8 mouse cellular contexts compared by ENCODE assay signal in the genomic region with DNA sequence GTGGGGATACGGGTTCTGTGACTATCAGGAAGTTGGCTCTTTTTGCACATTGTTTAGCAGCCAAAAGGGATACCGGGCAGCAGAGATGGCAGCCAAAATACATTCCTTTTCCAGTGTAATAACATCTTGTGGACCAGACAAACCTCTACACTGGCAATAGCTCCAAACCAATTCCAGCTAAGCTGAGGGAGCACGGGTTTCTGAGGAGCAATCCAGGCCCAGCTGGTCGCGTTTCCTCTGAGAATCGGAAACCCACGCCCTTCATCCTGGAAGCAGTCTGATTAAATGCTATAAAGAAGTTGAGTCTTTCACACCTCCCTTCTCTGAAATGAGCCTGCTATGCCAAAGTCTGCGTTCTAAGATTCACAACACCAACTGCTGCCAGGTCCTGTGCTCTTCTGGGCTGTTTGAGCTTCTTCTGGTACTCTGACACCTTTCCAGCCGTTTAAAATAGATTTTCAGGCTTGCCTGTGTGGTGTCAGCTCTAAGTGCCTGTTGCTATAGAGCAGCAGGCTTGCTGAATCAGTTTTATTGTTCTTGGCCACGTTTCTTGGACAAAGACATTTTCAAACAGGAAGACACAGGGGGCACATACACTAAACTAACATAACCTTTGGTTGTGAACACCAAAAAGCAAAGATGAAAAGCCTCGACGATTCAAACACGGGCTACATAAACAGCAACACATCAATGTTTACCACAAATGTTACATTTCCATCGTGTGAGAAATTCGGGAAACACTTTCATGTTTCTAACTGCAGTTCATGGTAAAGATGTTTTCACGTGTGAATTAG.
DNase-seq lines count a peak whose midpoint lies in the region; ATAC-seq lines count a peak whose summit lies in the region.

No protein-coding gene starts in this region.

- H3K9ac ChIP-seq in embryonic facial prominence, embryonic 15.5 days = no peak overlapping the region
- 0 out of 2 replicates have a peak overlapping the region, but pooled peaks have one; percentile 17 for H3K9ac ChIP-seq in heart, embryonic 15.5 days

- no peaks in the 10 kb centered on the region for H3K9me3 ChIP-seq in embryonic facial prominence, embryonic 15.5 days (replicated peaks)
- no peaks in the 10 kb centered on the region; the same call in 1 of the 2 replicates for H3K9me3 ChIP-seq in heart, embryonic 15.5 days (replicated peaks)

- peak; percentile 96 for DNase-seq in heart, adult 11 months
- no peak for DNase-seq in heart, postnatal 25 days (ENCODE audit: low spot score)
- DNase-seq in layer of hippocampus, adult 8-10 months (ENCODE audit: low spot score in 2 of 2) = peak; percentile 35 to 37
- DNase-seq in right cerebral cortex, adult 18-20 months = peak; percentile 75
- no peak for DNase-seq in cerebellum, adult 9-11 months

- no peak overlapping the region for H3K4me3 ChIP-seq in embryonic facial prominence, embryonic 15.5 days (replicated peaks)
- no peak overlapping the region for H3K4me3 ChIP-seq in heart, embryonic 15.5 days

- peaks cover 31% of the 10 kb centered on the region for H3K4me1 ChIP-seq in embryonic facial prominence, embryonic 15.5 days
- peaks cover 46% of the 10 kb centered on the region for H3K4me1 ChIP-seq in heart, embryonic 15.5 days (replicated peaks)

- no peaks in the 10 kb centered on the region for H3K27me3 ChIP-seq in embryonic facial prominence, embryonic 15.5 days
- no peaks in the 10 kb centered on the region for H3K27me3 ChIP-seq in heart, embryonic 15.5 days

- ATAC-seq in embryonic facial prominence, embryonic 15.5 days (ENCODE audit: insufficient number of reproducible peaks, low FRiP score, low TSS enrichment, low read depth) = no peak
- no peak; the same call in 1 of the 2 replicates for ATAC-seq in heart, embryonic 15.5 days (replicated peaks; ENCODE audit: insufficient number of reproducible peaks, insufficient read depth, low FRiP score, low read depth)
- ATAC-seq in granulocyte monocyte progenitor cell, adult 5-6 weeks (replicated peaks; ENCODE audit: poor library complexity, severe bottlenecking) = no peak

- 0 out of 2 replicates have a peak, but pooled peaks cover 7% of the 10 kb centered on the region for H3K36me3 ChIP-seq in embryonic facial prominence, embryonic 15.5 days
- H3K36me3 ChIP-seq in heart, embryonic 15.5 days = peaks cover 8% of the 10 kb centered on the region

- peak overlapping the region; percentile 18 for H3K4me2 ChIP-seq in embryonic facial prominence, embryonic 15.5 days (replicated peaks)
- H3K4me2 ChIP-seq in heart, embryonic 15.5 days = peak overlapping the region; percentile 39; the same call in 1 of the 2 replicates

- WGBS in embryonic facial prominence, embryonic 15.5 days = 33% methylated on average over 16 of the region's 16 CpGs
- 19% methylated on average over 16 of the region's 16 CpGs for WGBS in heart, embryonic 15.5 days

- intact Hi-C loops in heart, postnatal 25 days (cut with DNase I) = loop anchor here (5.0 kb wide), 2 partner anchors 49 to 94 kb away; a partner anchor contains a TSS

- peak overlapping the region; percentile 82 for H3K27ac ChIP-seq in embryonic facial prominence, embryonic 15.5 days (replicated peaks)
- H3K27ac ChIP-seq in heart, embryonic 15.5 days = peak overlapping the region; percentile 86

Comparison
In these comparisons a context has a peak if more than half of its experiments do, and no peak if none do; other contexts are left out.
1. DNase-seq: peak in heart, adult 11 months (single experiment), layer of hippocampus, adult 8-10 months (2 of 2) and right cerebral cortex, adult 18-20 months (single experiment); none in heart, postnatal 25 days (single experiment) and cerebellum, adult 9-11 months (single experiment).